Mouse (Mus musculus) gastrocnemius, postnatal 4 days (tissue): ENCODE results near the gene Aggf1. TPM values are rescaled to one million over a fixed set of nuclear protein-coding genes. Genes with fewer than 3 reads are reported as not detected.

ENCODE experiments used
- total RNA-seq, 2 experiments: library from RNA; stranded (reverse); gene quantifications; 2 replicates each; pipeline ENCODE4 v1.2.3; 2021

Aggf1 gene
- total RNA-seq, 2 experiments from 2014 or later = 22.4 to 22.5 TPM

Other genes starting within 250 kb of the Aggf1 start
- gene Pde8b, start 125.0 kb downstream of the Aggf1 start, total RNA-seq = 1 to 10 TPM; 4.0 to 4.4 TPM
- gene Zbed3, start 51.7 kb downstream of the Aggf1 start, total RNA-seq = 10 to 100 TPM; 20.6 to 23.3 TPM
- not detected for gene Crhbp, start 69.6 kb upstream of the Aggf1 start, total RNA-seq
- 1 to 10 TPM in 1 of 2 experiments, under 1 TPM in 1; 0.83 to 1.6 TPM for gene S100z, start 103.4 kb upstream of the Aggf1 start, total RNA-seq
- 1 to 10 TPM; 1.4 to 1.6 TPM for gene F2rl1, start 149.9 kb upstream of the Aggf1 start, total RNA-seq
- gene F2r, start 243.1 kb upstream of the Aggf1 start, total RNA-seq = 10 to 100 TPM; 30.2 to 33.2 TPM